Mouse (Mus musculus): ENCODE results near the gene Capn11.
A peak's percentile ranks its signal among the peaks of the same experiment; 100 is the strongest.

The Capn11 gene

DNA sequence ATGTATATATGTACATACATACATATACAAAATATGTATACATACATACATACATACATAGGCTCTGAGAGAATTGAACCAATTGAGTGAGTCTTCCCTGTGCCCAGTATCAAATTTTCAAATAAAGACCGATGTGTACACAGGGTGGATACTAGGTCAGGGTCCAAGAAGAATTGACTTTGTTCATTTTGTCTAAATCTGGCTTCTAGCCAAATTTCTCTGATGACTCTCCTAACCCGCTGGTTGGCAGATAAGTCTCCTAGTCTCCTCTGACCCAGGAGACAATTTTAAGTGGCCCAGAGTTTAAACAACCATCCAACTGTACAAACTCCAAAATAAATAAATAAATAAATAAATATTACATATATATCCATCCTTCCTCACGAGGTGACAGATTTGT lies 60.2 kb downstream of the Capn11 start:
- no peak for DNase-seq (ENCODE audit: low spot score)

DNA sequence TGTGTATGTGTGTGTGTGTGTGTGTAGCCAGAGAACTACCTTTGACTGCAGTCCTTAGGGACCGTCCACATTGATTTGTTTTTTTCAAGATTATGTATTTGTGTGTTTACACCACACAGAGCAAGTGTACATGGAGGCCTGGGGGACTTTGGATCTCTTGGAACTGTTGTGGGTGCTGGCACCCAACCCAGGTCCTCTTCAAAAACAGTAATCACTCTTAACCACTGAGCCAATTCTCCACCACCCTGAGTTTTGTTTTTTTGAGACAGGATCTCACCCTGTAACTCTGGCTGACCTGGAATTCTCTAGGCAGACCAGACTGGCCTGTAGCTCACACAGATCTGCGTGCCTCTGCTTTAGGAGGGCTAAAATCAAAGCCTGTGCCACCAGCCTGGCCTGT lies 60.7 kb downstream of the Capn11 start:
- DNase-seq (ENCODE audit: low spot score), result no peak

DNA sequence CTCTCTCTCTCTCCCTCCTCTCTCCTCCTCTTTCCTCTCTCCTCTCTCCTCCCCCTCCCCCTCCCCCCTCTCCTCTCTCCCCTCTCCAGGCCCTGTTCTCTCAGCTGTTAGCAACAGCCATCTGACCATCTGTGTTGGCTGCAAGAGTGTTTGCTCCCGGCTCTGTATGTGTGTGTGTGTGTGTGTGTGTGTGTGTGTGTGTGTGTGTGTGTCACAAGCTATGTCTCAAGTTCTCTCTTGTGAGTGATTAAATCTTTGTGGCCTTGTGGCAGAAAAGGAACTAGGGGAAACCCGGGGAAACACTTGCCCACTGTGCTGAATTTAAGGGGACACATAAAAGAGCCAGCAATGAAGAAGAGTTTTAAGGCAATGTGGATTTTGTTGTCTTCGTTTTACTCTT lies 61.3 kb downstream of the Capn11 start:
- no peak for DNase-seq (ENCODE audit: low spot score)

DNA sequence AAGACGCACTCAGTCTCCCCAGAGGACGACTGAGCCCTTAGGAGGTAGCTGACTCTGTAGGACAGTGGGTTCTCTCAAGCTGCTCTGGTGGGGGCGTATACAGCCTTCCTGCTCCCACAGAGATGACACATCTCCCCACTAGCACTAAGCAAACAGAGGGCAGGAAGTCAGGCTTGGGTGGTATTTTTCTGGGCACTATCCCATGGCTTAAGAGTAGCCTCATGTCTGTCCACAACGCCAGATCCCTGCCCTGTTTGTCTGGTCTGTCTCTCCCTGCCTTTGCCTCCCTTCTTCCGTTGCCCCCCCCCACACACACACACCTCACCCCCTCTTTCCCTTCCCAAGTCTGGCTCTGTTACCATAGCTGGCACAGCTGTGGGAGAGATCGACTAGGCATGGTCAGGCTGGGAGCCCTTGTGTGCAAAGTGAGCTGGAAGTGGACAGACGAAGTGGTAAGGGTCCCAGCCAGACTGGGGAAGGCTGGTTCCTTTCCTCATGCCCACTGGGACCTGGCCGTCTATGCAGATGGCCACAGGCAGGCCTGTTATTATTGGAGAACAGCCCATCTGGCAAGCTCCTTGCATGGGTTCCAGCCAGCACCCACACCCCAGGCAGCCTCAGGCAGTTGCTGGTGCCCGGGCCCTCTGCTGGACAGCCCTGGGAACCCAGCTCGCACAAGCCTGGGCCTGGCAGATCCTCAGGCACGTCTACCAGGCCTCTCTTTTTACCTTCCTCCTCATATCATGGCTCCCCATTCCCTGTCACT lies 62.3 kb downstream of the Capn11 start:
- DNase-seq (ENCODE audit: low spot score), result no peak

DNA sequence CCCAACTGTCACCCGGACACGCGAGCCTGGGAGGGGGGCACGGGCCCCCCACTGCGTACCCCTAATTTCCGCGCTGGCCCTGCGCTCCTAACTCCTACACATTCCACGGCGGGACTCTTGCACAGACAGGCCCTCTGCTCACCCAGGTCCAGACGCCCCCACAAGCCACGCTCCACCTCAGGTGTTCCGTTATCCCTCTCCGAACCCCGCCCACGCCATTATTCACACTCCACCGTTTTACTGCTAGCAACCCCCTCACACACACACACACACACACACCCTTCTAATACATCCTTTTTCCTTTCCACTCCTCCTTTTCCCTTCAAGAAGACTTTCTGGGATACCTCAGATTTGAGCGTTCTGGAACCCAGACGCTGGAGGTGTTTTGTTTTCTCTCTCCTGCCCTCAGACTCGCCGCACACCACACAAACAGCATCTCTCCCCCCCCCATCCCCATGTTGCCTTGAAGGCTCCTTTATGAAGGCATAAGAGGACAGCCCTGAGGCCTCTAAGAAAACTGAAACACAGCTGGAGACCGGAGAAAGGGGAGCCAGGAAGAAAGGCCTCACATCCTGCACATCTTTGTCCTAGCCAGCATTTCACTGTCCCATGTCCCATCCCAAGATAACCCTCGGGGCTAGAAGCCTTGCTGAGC lies 63.3 kb downstream of the Capn11 start:
- no peak for DNase-seq (ENCODE audit: low spot score)

DNA sequence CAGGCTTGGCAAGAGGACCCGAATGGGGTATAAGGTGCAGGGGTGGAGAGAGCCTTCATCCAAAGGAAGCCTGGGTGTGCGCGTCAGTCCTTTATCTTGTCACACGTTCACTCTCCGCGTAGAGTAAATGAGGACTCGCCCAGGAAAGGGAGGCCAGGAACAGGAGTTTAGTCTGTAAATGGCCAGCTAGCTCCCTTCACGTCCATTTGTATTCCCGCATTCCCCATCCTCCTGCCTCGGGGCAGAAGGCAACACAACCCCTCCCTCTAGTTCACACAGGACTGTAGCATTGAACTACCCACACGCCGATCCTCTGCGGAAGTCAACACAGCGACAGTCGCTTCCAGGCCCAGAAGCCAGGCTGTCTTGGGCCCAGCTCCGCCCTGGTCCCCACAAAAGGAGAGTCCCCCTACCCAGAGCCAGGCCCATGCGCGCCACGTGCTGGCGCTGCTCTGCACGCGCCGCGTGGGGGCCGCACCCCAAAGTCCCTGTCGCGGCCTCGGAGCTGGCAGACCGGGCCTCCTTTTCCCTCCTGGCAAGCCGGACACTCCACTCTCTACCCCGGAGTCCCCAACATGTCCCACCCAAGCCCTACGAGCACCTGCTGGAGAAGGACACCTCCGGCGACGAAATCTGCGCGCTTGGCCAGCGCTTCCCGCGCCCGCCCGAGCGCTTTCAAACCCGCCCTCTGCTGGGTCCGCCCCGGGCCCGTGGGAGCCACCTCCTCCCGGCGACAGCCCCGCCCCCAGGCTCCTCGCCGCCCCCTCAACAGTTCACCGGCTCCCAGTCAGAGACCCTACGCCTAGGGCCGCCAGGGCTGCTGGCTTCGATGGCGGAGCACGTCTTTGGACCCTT lies 64.0 kb downstream of the Capn11 start:
- no peak for DNase-seq (ENCODE audit: low spot score)

DNA sequence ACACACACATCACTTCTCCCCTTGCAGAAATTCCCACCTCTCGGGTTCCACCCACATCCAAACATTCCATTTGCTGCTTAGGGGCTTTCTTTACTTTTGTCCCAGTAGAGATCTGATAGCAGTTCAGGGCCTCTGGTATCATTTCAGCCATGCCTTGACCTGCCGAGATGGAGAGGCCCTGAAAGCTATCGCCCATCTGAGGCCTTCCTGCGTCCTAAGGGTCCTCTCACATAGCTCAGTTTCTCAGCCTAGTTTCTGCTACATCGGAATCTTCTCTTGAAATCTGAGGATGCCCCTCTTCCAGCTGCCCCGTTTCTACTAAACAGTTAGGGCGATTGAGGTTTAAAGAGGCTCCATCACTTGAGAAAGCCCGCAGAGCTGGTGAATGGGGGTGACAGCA lies 64.9 kb downstream of the Capn11 start:
- no peak for DNase-seq (ENCODE audit: low spot score)

DNA sequence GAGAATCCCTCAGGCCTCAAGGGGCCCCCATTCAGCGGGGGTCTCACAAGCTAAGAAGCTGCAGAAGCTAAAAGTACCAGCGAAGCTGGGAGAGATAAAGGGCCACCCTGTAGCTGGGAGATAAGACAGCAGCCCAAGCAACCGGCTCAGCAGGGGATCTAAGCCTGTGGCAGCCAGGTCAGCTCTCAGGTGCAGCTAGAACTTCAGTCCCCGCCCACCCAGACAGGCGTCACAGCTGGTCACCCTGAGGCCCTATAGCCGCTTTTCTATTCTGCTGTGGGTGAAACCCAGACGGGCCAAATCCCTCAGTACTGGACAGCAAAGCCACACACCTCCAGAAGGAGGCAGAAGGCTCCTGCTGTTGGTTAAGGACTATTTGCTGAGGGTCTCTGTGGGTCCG lies 65.6 kb downstream of the Capn11 start:
- DNase-seq (ENCODE audit: low spot score), result peak; percentile 89

DNA sequence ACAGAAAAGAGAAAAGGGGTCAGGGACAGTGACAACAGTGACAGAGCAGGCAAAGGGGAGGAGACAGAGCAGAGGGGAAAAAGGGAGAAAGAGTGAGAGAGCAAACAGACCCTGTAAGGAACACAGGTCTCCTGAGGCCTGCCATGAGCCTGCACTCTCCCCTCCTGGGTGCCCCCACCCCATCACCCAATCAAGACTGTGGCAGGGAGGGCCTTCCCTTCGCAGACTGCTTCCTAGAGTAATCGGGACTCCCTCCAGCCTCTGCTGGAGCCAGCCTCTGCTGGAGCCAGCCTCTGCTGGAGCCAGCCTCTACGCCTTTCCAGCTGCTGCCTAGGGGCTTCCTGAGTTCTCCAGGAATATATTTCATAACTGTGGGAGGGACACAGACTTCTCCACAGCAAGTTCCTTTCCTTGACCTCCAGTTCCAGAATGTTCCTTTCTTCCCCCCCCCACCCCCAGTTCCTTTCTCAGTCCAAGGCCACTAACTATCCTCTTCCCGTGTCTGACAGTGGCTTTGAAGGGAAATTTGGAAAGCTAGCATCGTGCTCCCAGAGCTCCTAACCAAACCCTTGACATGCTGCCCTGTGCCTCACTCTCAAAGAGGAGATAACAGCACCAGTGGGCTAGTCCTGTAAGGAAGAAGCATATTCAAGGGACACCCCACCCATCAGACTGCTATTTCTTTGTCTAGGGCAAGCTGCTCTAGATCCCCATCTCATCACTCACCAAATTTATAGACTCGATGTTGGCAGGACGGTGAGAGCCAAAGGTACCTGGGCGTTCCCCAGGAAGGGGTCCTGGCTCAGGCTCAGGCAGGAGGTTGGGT lies 66.3 kb downstream of the Capn11 start:
- no peak for DNase-seq (ENCODE audit: low spot score)

DNA sequence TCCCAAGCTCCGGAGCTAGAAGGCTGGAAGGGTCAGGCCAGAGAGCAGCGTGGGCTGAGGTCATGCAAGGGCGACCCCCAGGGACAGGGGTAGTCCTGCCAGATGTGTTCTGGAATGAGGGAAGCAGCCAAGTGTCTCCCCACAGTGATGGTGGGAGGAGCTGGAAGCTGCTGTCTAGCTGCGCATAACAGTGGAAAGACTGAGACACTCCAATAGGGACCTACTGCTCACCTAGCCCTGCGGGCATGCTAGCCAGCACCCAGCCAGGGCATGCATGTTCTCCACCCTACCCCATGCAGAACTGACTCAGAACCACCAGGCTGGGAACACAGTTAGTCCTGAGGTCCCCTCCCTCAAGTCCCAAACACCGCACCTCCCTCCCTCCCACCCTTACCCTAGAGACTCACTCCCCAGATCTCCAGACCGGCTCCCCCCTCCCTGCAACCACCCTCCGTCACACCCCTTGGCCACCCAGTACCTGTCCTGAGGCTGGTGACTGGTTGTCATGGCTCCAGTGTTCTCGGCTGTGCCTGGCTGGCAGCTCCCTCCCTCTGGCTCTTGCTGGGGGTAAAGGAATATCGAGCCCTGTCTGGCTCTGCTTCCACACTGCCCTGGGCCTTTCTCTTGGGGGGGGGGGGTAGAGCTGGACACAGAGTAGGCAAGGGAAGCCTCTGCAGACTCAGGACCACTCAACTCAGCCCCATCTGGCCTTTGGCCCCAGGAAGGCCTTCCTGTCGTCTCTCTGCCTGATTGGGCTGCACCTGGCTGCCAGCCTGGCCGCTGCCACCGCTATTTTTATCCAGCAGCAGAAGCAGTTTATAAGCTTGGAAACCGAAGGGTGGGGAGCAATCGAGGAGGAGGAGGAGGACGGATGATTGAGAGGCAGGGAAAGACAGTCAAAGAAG lies 67.2 kb downstream of the Capn11 start:
- no peak for DNase-seq (ENCODE audit: low spot score)

DNA sequence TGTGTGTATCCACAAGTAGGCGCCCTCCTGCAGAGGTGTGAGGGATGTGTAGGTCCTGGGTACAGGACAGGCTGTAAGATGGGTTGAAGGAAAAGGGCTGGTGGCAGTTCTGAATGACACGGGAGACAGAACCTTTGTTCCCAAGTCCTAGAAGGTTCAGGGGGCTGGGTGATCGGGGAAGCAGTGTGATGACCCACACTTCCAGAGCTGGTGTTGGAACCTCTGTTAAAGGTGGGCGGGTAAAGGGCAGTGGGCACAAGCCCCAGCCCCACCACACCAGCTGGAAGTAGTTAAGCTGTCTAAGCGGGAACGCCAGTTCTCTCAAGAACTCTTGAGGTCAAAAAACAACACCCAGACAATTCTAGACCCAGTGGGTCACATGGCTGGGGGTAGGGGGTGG lies 68.7 kb downstream of the Capn11 start:
- no peak for DNase-seq (ENCODE audit: low spot score)

DNA sequence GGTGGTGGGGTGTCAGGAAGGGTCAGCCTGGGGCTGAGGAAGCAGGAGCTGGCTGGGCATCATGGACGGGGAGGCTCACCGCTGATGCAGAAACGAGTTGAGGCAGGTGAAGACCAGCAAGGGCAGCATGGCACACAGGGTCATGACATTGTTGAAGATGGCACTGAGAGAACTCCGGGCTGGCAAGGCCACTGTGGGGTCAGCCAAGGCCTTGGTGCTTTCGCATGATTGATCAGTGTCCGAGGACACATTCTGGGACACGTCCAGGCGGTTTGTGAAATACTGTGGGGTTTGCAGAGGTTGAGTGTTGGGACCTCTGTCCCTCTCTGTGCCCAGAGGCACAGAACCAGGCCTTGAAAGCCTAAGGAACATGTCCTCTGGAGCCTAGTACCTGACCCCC lies 69.3 kb downstream of the Capn11 start:
- DNase-seq (ENCODE audit: low spot score), result no peak

DNA sequence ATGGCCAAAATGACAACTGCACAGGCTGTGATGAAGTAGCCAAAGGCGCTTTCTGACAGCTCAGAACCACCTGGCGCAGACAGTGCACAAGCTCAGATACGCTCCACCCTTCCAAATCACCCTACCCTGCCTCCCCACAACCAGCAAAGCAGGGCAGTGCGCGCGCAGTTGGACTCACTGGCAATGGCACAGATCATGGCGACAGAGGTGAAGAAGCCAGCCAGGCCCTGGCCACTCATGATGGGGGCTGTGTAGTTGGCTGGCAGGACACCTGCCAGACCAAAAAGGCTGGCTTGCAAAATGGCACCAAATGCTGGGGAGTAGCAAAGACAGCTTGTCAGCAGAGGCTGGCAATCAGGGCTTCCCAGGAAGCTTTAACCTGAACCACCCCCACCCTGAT lies 69.9 kb downstream of the Capn11 start:
- no peak for DNase-seq (ENCODE audit: low spot score)

DNA sequence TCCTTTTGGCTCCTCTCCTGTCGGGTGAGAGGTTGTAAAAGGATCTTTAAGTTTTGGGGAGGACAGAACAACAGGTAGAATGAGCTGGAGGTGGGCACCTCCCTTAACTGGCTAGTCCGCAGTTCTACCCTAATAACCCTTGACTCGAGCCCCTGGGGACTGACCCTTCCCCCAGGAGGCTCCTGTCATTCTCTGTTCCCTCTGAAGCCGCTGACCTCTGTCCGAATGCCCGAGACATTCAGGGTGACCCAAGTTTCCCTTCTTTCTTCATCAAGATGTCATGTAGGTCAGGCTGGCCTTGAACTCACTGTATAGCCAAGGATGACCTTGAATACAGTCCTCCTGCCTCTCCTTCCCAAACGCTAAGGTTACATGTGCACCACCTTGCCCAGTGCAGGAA lies 70.8 kb downstream of the Capn11 start:
- no peak for DNase-seq (ENCODE audit: low spot score)

DNA sequence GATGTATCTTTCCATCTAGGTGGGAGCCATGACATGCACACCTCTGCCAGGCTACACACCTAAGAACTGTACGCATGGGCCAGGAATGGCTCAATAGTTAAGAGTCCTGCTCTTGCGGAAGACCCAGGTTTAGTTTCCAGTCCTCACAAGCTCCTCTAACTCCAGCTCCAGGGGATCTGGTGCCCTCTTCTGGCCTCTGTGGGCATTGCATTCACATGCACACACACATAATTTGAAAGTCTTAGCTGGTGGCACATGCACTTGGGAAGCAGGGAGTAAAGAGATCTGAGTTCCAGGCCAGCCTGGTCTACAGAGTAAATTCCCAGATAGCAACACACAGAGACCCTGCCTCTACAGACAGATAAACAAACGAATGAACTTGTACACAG lies 72.7 kb downstream of the Capn11 start:
- no peak for DNase-seq (ENCODE audit: low spot score)

DNA sequence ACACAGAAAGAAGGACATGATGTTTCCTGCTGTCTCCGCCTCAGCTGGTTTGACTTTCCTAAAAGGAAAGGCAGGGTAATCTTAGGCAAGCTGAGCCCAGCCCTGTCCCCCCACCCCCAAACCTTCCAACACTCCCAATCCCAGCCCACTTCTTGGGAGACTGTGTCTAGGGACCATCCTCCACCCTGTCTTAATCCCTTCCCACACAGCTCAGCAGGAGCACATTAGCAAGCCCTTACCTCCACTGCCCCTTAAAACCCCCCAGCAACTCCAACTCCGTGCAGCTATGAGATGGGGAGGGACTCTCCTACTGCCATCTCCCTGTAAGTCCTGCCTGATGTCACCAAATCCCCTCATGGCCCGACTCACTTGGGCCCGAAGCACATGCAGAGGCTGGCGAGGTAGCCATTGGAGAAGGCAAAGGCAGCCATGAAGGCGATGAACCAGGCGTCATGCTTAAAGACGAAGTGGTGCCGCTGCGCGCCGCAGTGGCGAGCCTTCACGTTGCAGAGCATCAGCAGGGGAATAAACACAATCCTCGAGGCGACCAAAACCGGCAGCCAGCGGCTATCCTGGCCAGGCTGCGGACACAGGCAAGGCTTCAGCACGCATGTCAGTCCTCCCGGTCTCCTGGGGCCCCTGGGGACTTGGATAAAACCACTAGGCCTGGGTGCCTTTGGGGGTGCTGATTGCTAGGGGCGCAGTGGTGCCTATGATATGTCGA lies 73.2 kb downstream of the Capn11 start:
- DNase-seq (ENCODE audit: low spot score), result no peak

DNA sequence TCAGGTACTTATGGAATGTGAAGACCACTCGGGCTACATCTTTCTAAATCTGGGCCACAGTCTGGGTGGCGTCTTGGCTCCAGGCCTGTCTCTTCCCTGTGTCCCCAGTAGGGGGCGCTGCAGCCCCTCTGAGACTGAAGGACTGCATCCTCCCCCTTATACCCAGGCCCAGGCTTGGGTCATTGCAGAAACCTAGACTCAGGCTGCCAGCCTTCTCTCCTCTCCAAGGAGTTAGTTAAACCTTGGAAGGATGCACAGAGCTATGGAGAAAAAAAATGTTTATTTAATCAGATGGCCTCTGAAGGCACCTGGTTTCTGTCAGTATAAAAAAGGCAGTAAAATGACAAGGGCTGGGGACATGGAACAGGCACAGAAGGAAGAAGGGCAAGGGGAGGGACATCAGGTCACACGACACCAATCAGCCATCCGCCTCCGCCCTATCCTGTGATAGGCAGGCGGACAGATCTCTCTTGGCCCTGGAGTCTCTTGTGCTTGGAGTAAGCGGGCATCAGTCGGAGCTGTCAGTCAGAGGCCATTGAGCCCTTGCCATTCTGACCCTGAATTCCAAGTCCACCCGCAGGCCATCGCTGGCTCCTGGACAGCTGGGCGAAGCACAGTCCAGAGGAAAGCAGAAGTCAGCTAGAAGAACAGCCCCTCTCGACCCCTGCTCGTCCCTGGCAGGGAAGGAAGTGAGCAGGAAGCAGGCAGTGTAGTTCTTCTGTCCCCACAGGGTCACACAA lies 74.0 kb downstream of the Capn11 start:
- DNase-seq (ENCODE audit: low spot score), result no peak

DNA sequence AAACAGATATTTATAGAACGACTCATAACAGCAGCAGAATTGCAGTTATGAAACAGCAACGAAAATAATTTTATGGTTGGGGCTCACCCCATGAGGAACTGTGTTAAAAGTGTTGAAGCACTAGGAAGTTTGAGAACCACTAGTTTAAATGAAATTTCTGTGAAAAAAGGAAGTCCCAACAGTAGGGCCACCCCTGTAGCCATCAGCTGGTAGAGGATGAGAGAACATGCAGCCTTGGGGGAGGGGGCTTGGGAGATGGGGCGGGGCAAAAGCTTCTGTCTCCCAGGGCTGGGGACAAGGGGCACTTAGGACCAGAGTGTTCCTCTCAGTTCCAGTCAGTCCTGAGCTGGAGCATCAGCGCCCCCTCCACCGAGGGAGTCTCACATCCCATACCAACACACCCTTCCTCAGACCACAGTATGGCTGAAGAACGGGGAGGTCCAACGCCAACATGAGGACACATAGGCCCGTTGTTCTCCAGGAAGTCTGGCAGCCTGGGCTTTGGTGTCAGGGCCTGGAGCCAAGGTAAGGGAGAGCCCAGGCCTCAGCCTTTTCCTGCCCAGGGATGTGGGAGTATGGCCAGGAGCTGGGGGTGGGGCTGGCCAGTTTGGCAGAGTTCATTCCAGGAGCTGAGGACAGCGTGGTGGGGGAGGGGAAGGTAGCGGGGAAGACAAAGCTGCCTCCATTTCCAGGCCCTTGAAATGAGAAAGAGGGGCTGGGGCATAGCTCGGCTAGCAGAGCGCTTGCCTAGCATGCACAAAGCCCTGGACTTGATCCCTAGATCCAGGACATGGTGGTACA lies 74.8 kb downstream of the Capn11 start:
- no peak for DNase-seq (ENCODE audit: low spot score)

Measured in c-Kit-positive CD71-positive TER-119-positive erythroid progenitor cells, embryonic 14.5 days (primary cell).